Comparison of ENCODE assay signal across 20 mouse cellular contexts in genomic region chr13:16069079-16069478, GRCm38 (mm10). TPM values are rescaled to one million over a fixed set of nuclear protein-coding genes. Genes with fewer than 3 reads are reported as not detected.
"Had no signal": no experiment of that assay in that cellular context is flagged by ENCODE, and none has a peak within 500 bp of the region (broad histone marks: within the 10 kb centered on the region; RNA-seq: fewer than 3 reads in every experiment).

No protein-coding gene starts in this region.

- H3K27ac ChIP-seq: liver, embryonic 14.5 days; midbrain, embryonic 10.5 days; midbrain, embryonic 12.5 days; neural tube, embryonic 13.5 days; neural tube, embryonic 15.5 days had no signal

- H3K4me1 ChIP-seq: midbrain, embryonic 10.5 days; midbrain, embryonic 12.5 days; neural tube, embryonic 13.5 days; neural tube, embryonic 15.5 days had no signal

- H3K9ac ChIP-seq: liver, embryonic 14.5 days; lung, embryonic 14.5 days; midbrain, embryonic 12.5 days; neural tube, embryonic 13.5 days; neural tube, embryonic 15.5 days had no signal

- H3K36me3 ChIP-seq: midbrain, embryonic 10.5 days; midbrain, embryonic 12.5 days; neural tube, embryonic 13.5 days; neural tube, embryonic 15.5 days had no signal

- H3K27me3 ChIP-seq: midbrain, embryonic 12.5 days; neural tube, embryonic 13.5 days; neural tube, embryonic 15.5 days had no signal

- ATAC-seq: midbrain, embryonic 16.5 days had no signal

- H3K4me2 ChIP-seq: lung, embryonic 14.5 days; midbrain, embryonic 12.5 days; neural tube, embryonic 13.5 days; neural tube, embryonic 15.5 days had no signal

- H3K4me3 ChIP-seq: midbrain, embryonic 10.5 days; midbrain, embryonic 12.5 days; myocyte; neural tube, embryonic 13.5 days; neural tube, embryonic 15.5 days had no signal

- DNase-seq: lung, adult 18-20 months; lung, embryonic 14.5 days; lung, postnatal 14 days; lung, postnatal 36 days; midbrain, embryonic 14.5 days; retina, postnatal 1 day; right cerebral cortex, adult 18-20 months; right cerebral cortex, postnatal 25 days; right cerebral cortex, postnatal 4 days; spleen, adult 18-20 months; thymus, adult 18-20 months; thymus, postnatal 14 days; thymus, postnatal 36 days had no signal

- H3K9me3 ChIP-seq: midbrain, embryonic 10.5 days; midbrain, embryonic 12.5 days; neural tube, embryonic 13.5 days; neural tube, embryonic 15.5 days had no signal

RNA-seq across cellular contexts. Expression of gene Inhba, which starts 57.4 kb away (rescaled TPM):
- polyA plus RNA-seq: midbrain, embryonic 10.5 days had no signal
